Mouse (Mus musculus) midbrain, embryonic 16.5 days (tissue): ENCODE measurements around the gene Pfkfb4. TPM values are rescaled to one million over a fixed set of nuclear protein-coding genes. Genes with fewer than 3 reads are reported as not detected.

Experiments
- ATAC-seq: fragments of 200-750 bp; cut with Nextera tagmentation; 2 replicates; pipeline ENCODE4 v1.8.0; 2017; ENCODE audit warnings: moderate TSS enrichment
- H3K27ac ChIP-seq: fragments of 300-500 bp; sonication (generic); 2 replicates; pipeline ENCODE4 v1.5.1; 2014; ENCODE audit warnings: mild to moderate bottlenecking, low read length, mixed read lengths
- H3K27me3 ChIP-seq: fragments of 300-500 bp; sonication (generic); 2 replicates; pipeline ENCODE4 v1.6.1; 2014; ENCODE audit warnings: low read depth, low read length, mixed read lengths; ENCODE audit not compliant: control insufficient read depth, insufficient read depth
- H3K36me3 ChIP-seq: fragments of 300-500 bp; sonication (generic); 2 replicates; pipeline ENCODE4 v1.6.1; 2014; ENCODE audit warnings: mild to moderate bottlenecking, low read length, moderate library complexity, mixed read lengths; ENCODE audit not compliant: control insufficient read depth, insufficient read depth
- H3K4me1 ChIP-seq: fragments of 300-500 bp; sonication (generic); 2 replicates; pipeline ENCODE4 v1.6.1; 2014; ENCODE audit warnings: mild to moderate bottlenecking, low read length, mixed read lengths; ENCODE audit not compliant: control insufficient read depth, insufficient read depth
- H3K4me2 ChIP-seq: fragments of 300-500 bp; sonication (generic); 2 replicates; pipeline ENCODE4 v1.6.1; 2014; ENCODE audit warnings: mild to moderate bottlenecking, low read length, mixed read lengths
- H3K4me3 ChIP-seq: fragments of 300-500 bp; sonication (generic); 2 replicates; pipeline ENCODE4 v1.5.1; 2014; ENCODE audit warnings: low read depth, mild to moderate bottlenecking, low read length, moderate library complexity, mixed read lengths
- H3K9ac ChIP-seq: fragments of 300-500 bp; sonication (generic); 2 replicates; pipeline ENCODE4 v1.6.1; 2014; ENCODE audit warnings: low read depth, low read length, mixed read lengths
- H3K9me3 ChIP-seq: fragments of 300-500 bp; sonication (generic); replicated peaks from 2 replicates; pipeline ENCODE4 v1.6.1; 2014; ENCODE audit warnings: mild to moderate bottlenecking, low read length, mixed read lengths; ENCODE audit not compliant: control insufficient read depth, poor library complexity, severe bottlenecking
- WGBS: fragments of 180-500 bp; shearing (Covaris S2); extraction: QIAGEN DNeasy Blood & Tissue Kit; methylation state at CpG from one replicate; pipeline ENCODE4 v1.1.7; 2014; 5-methylcytosine and 5-hydroxymethylcytosine counted together
- polyA plus RNA-seq: library from polyadenylated mRNA; unstranded; fragments of >200 nt; fragmentation: Nextera tagmentation; extraction: Ambion mirVana; gene quantifications from 2 replicates; pipeline ENCODE4 v1.2.1, GENCODE M21; 2015

The Pfkfb4 gene
- polyA plus RNA-seq, 1 experiment from 2014 or later = 31.9 TPM

- 81% methylated on average over 4 of the region's 4 CpGs for WGBS
- no peak for ATAC-seq
- no peaks in the 10 kb centered on the region for H3K36me3 ChIP-seq
- H3K27ac ChIP-seq = no peak overlapping the region
- H3K4me1 ChIP-seq = peaks cover 16% of the 10 kb centered on the region
- no peak overlapping the region for H3K9ac ChIP-seq
- H3K4me3 ChIP-seq = no peak overlapping the region
- H3K4me2 ChIP-seq = no peak overlapping the region
- no peaks in the 10 kb centered on the region for H3K27me3 ChIP-seq
- H3K9me3 ChIP-seq = no peaks in the 10 kb centered on the region
Observed at GRCm38 (mm10) chr9:108989802-108990461, 1.6 kb upstream of the Pfkfb4 start.

GRCm38 (mm10) chr9:108990462-108990820 is 1.1 kb upstream of the Pfkfb4 start:
- no peak overlapping the region for H3K9ac ChIP-seq
- H3K4me2 ChIP-seq = no peak overlapping the region
- H3K36me3 ChIP-seq = no peaks in the 10 kb centered on the region
- peaks cover 16% of the 10 kb centered on the region for H3K4me1 ChIP-seq
- H3K9me3 ChIP-seq = no peaks in the 10 kb centered on the region
- no peaks in the 10 kb centered on the region for H3K27me3 ChIP-seq
- H3K4me3 ChIP-seq = no peak overlapping the region
- 81% methylated on average over 7 of the region's 7 CpGs for WGBS
- no peak for ATAC-seq
- no peak overlapping the region for H3K27ac ChIP-seq

DNA sequence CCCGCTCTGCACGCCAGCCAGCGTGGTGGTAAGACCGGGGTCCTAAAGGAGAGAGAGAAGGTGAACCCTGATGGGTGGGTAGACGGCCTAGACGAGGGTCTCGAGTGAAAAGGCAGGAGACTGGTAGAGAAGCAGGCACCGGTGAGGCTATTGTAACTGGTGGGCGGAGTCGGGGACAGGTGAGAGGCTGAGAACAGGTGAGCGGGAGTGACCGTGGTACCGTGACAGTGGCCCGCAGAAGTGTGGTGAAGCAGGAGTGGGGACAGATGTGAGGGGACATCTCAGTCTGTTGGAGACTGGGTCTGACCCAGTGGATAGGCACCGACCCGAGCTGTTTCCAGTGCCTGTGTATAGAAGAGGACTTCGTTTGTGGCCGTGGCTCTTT is 499 bp downstream of the Pfkfb4 start:
- 10% methylated on average over 18 of the region's 18 CpGs for WGBS
- Histone ChIP-seq H3K9me3 (no peaks in the 10 kb centered on the region), H3K27me3 (no peaks in the 10 kb centered on the region), H3K9ac (peak overlapping the region; percentile 86), H3K4me1 (peaks cover 16% of the 10 kb centered on the region), H3K36me3 (no peaks in the 10 kb centered on the region), H3K4me3 (peak overlapping the region; percentile 77), H3K4me2 (peak overlapping the region; percentile 62), H3K27ac (peak overlapping the region; percentile 72)
- no peak; the same call in 1 of the 2 replicates for ATAC-seq

DNA sequence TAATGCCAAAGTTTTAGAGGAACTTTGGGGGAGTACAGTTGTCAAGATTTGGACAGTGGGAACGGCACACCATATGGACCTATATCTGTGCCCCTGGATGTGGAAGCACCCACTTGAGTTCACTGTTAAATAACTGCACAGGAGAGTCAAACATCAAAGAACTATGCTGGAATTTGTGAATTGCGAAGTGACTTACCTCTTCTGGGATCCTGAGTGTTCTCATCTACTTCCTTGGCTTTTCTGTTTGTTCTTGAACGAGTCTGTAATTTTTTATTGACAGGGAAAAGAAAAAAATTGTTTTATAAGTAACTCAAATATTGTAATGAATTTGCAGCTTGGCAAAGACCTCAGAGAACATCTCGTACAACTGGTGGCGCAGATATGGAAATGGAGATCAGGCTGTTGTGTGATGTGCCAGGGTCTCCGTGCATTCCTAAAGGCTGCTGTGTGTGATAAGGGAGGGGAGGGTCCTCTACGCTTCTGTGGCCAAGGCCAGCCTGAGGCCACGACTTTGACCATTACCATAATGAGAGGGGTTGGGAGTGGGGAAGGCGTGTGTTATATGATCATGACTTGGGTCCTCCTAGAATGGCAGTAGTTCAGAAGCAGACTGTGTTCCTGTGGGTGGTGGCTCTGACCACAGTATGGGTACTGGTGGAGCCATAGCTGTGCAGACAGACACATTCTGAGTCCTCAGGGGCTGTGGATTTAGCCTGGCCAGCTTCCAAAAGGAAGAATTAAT is 1.2 kb downstream of the Pfkfb4 start:
- Histone ChIP-seq H3K27me3 (no peaks in the 10 kb centered on the region), H3K9me3 (no peaks in the 10 kb centered on the region), H3K4me3 (peak overlapping the region; percentile 77), H3K4me1 (peaks cover 16% of the 10 kb centered on the region), H3K4me2 (peak overlapping the region; percentile 62), H3K9ac (peak overlapping the region; percentile 86; the same call in 1 of the 2 replicates), H3K36me3 (no peaks in the 10 kb centered on the region), H3K27ac (no peak overlapping the region)
- 86% methylated on average over 9 of the region's 9 CpGs for WGBS
- ATAC-seq = no peak

- Histone ChIP-seq H3K4me3 (no peak overlapping the region), H3K36me3 (no peaks in the 10 kb centered on the region), H3K27me3 (no peaks in the 10 kb centered on the region), H3K9ac (no peak overlapping the region), H3K4me2 (no peak overlapping the region), H3K9me3 (no peaks in the 10 kb centered on the region), H3K27ac (no peak overlapping the region), H3K4me1 (peaks cover 12% of the 10 kb centered on the region)
- 79% methylated on average over 9 of the region's 9 CpGs for WGBS
- ATAC-seq = no peak
Observed at GRCm38 (mm10) chr9:108996411-108996810, 4.8 kb downstream of the Pfkfb4 start.

DNA sequence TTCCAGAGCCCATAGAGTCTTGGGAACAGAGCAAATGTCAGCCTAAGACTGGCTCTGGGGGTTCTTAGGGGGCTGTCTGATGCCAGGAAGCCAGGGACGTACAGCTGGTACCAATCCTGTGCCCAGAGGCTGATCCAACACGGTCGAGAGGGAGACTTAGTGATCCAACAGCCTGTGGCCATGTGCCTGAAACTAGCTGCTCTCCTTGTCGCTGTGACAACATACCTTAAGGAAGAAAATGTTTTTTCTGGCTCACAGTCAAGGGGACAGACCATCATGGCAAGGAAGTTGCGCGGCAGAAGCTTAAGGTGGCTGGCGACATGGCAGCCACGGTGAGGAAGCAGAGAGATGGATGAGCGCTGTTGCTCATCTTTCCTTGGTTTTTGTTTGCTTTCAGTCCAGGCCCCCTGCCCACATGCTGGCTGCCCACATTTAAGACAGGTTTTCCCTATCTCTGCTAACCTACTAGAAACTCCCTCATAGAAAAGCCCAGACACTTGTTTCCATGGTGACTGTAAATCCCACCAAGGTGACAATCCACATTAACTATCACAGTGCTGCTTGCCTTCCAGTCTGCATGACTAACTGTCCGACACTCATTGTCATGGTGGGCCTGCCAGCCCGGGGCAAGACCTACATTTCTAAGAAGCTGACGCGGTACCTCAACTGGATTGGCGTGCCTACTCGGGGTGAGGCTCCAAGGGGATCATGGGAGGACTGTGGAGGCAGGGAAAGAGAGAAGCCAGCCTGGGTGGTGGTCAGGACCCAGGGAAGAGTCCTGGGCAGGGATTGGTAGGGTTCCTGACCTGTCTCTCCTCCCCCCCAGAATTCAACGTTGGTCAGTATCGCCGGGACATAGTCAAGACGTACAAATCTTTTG is 6.9 kb downstream of the Pfkfb4 start:
- Histone ChIP-seq H3K9ac (0 out of 2 replicates have a peak overlapping the region, but pooled peaks have one; percentile 38), H3K9me3 (no peaks in the 10 kb centered on the region), H3K4me2 (peak overlapping the region; percentile 17; the same call in 1 of the 2 replicates), H3K27me3 (no peaks in the 10 kb centered on the region), H3K27ac (peak overlapping the region; percentile 58), H3K36me3 (peaks cover 4% of the 10 kb centered on the region; the same call in 1 of the 2 replicates), H3K4me3 (no peak overlapping the region), H3K4me1 (peaks cover 2% of the 10 kb centered on the region; the same call in 1 of the 2 replicates)
- WGBS = 72% methylated on average over 19 of the region's 19 CpGs
- ATAC-seq = 0 out of 2 replicates have a peak, but pooled peaks have one; percentile 15

GRCm38 (mm10) chr9:108999167-108999526 is 7.6 kb downstream of the Pfkfb4 start:
- H3K4me3 ChIP-seq = no peak overlapping the region
- H3K9me3 ChIP-seq = no peaks in the 10 kb centered on the region
- 0 out of 2 replicates have a peak overlapping the region, but pooled peaks have one; percentile 18 for H3K27ac ChIP-seq
- H3K27me3 ChIP-seq = no peaks in the 10 kb centered on the region
- H3K36me3 ChIP-seq = peaks cover 4% of the 10 kb centered on the region; the same call in 1 of the 2 replicates
- WGBS = 77% methylated on average over 4 of the region's 4 CpGs
- H3K4me1 ChIP-seq = peaks cover 2% of the 10 kb centered on the region; the same call in 1 of the 2 replicates
- H3K9ac ChIP-seq = no peak overlapping the region
- ATAC-seq = no peak
- H3K4me2 ChIP-seq = no peak overlapping the region

- ATAC-seq = no peak
- no peaks in the 10 kb centered on the region for H3K27me3 ChIP-seq
- no peak overlapping the region for H3K27ac ChIP-seq
- no peak overlapping the region for H3K4me2 ChIP-seq
- H3K9me3 ChIP-seq = no peaks in the 10 kb centered on the region
- peaks cover 2% of the 10 kb centered on the region; the same call in 1 of the 2 replicates for H3K4me1 ChIP-seq
- peaks cover 6% of the 10 kb centered on the region; the same call in 1 of the 2 replicates for H3K36me3 ChIP-seq
- no peak overlapping the region for H3K9ac ChIP-seq
- no peak overlapping the region for H3K4me3 ChIP-seq
- 12% methylated on average over 3 of the region's 3 CpGs for WGBS
Observed at GRCm38 (mm10) chr9:109000726-109001125, 9.1 kb downstream of the Pfkfb4 start.
